Mouse (Mus musculus) frontal cortex, adult 2 months (tissue): ENCODE measurements around the gene Hdgfl2. TPM values are rescaled to one million over a fixed set of nuclear protein-coding genes. Genes with fewer than 3 reads are reported as not detected.

Experiments
- DNase-seq, 2 experiments: peaks; one replicate each; pipeline ENCODE4 v3.0.0; 2022; ENCODE audit warnings: low spot score in 1 of 2; ENCODE audit errors: extremely low spot score in 1 of 2
- polyA plus RNA-seq: library from polyadenylated mRNA; depleted of rRNA; stranded (reverse); fragments of >200 nt; gene quantifications from 2 replicates; pipeline ENCODE4 v1.2.3, GENCODE M21; 2012; rRNA removed

The Hdgfl2 gene
- polyA plus RNA-seq, 1 experiment, result 145 TPM

- DNase-seq, result no peak
Measured at GRCm38 (mm10) chr17:56148790-56149618, 69.6 kb downstream of the Hdgfl2 start.

GRCm38 (mm10) chr17:56149897-56150296 is 70.5 kb downstream of the Hdgfl2 start:
- no peak for DNase-seq

Other genes with a start within 250 kb of the Hdgfl2 start
- gene Zfp119a, start 200.7 kb upstream of the Hdgfl2 start, polyA plus RNA-seq, result 2.9 and 3.5 TPM in 2 replicates
- 5.7 and 7.0 TPM in 2 replicates for gene Zfp959, start 187.5 kb upstream of the Hdgfl2 start, polyA plus RNA-seq
- gene Zfp119b, start 130.1 kb upstream of the Hdgfl2 start, polyA plus RNA-seq, result 2.0 and 2.4 TPM in 2 replicates
- 1.9 and 2.0 TPM in 2 replicates for gene Ebi3, start 127.0 kb upstream of the Hdgfl2 start, polyA plus RNA-seq
- gene Yju2, start 120.5 kb upstream of the Hdgfl2 start, polyA plus RNA-seq, result 10.6 and 12.3 TPM in 2 replicates
- gene Shd, start 109.2 kb upstream of the Hdgfl2 start, polyA plus RNA-seq, result 57.6 and 61.6 TPM in 2 replicates
- gene Fsd1, start 93.1 kb upstream of the Hdgfl2 start, polyA plus RNA-seq, result 57.8 and 68.7 TPM in 2 replicates
- 4.7 and 5.3 TPM in 2 replicates for gene Stap2, start 74.0 kb upstream of the Hdgfl2 start, polyA plus RNA-seq
- 126 and 132 TPM in 2 replicates for gene Mpnd, start 73.9 kb upstream of the Hdgfl2 start, polyA plus RNA-seq
- gene Sh3gl1, start 43.0 kb upstream of the Hdgfl2 start, polyA plus RNA-seq, result 46.0 and 50.7 TPM in 2 replicates
- gene Chaf1a, start 39.2 kb upstream of the Hdgfl2 start, polyA plus RNA-seq, result 2.7 and 2.8 TPM in 2 replicates
- 106 and 113 TPM in 2 replicates for gene Ubxn6, start 4.6 kb upstream of the Hdgfl2 start, polyA plus RNA-seq
- 0.36 and 0.56 TPM in 2 replicates for gene Plin4, start 30.2 kb downstream of the Hdgfl2 start, polyA plus RNA-seq
- 0.19 and 0.38 TPM in 2 replicates for gene Plin5, start 38.0 kb downstream of the Hdgfl2 start, polyA plus RNA-seq
- gene Lrg1, start 42.4 kb downstream of the Hdgfl2 start, polyA plus RNA-seq, result 1.9 and 3.4 TPM in 2 replicates
- 89.0 and 95.5 TPM in 2 replicates for gene Sema6b, start 60.7 kb downstream of the Hdgfl2 start, polyA plus RNA-seq
- 6.6 TPM in 2 replicates for gene Tnfaip8l1, start 82.8 kb downstream of the Hdgfl2 start, polyA plus RNA-seq
- 43.1 and 43.8 TPM in 2 replicates for gene Mydgf, start 104.3 kb downstream of the Hdgfl2 start, polyA plus RNA-seq
- gene Dpp9, start 139.3 kb downstream of the Hdgfl2 start, polyA plus RNA-seq, result 49.7 and 52.4 TPM in 2 replicates
- gene Fem1a, start 177.2 kb downstream of the Hdgfl2 start, polyA plus RNA-seq, result 23.7 and 24.1 TPM in 2 replicates
- 4.5 and 5.0 TPM in 2 replicates for gene Ticam1, start 197.2 kb downstream of the Hdgfl2 start, polyA plus RNA-seq
- 10.8 and 11.2 TPM in 2 replicates for gene Plin3, start 213.2 kb downstream of the Hdgfl2 start, polyA plus RNA-seq
- not detected in 2 replicates for gene Arrdc5, start 220.7 kb downstream of the Hdgfl2 start, polyA plus RNA-seq
- gene Uhrf1, start 223.7 kb downstream of the Hdgfl2 start, polyA plus RNA-seq, result 1.8 and 2.1 TPM in 2 replicates
- 43.8 and 49.9 TPM in 2 replicates for gene Kdm4b, start 246.4 kb downstream of the Hdgfl2 start, polyA plus RNA-seq